Mouse (Mus musculus) ES-E14 (cell line): ENCODE measurements around the gene H3f3b. TPM values are rescaled to one million over a fixed set of nuclear protein-coding genes. Genes with fewer than 3 reads are reported as not detected.

Source experiments
- DNase-seq: peaks from one replicate; pipeline ENCODE4 v3.0.0-alpha.2; 2013; ENCODE audit warnings: low read depth, low spot score
- H3K27ac ChIP-seq: 2 replicates; pipeline ENCODE4 v1.5.1; 2012; ENCODE audit warnings: low read depth, mild to moderate bottlenecking, low read length, moderate library complexity, mixed read lengths; ENCODE audit not compliant: poor library complexity, insufficient read depth, severe bottlenecking
- H3K36me3 ChIP-seq: 2 replicates; pipeline ENCODE4 v1.6.1; 2012; ENCODE audit warnings: mild to moderate bottlenecking, low read length, moderate library complexity, mixed read lengths; ENCODE audit not compliant: control insufficient read depth, poor library complexity, insufficient read depth, severe bottlenecking
- H3K4me1 ChIP-seq, 2 experiments: fragments of 150-350 bp in 1 of 2; sonication (generic) in 1 of 2; 2 replicates each; pipeline ENCODE4 v1.6.1; 2012; ENCODE audit warnings: low read length in 2 of 2, mild to moderate bottlenecking in 1 of 2, mixed read lengths in 1 of 2; ENCODE audit not compliant: control insufficient read depth in 2 of 2, insufficient read depth in 2 of 2, poor library complexity in 1 of 2
- H3K4me3 ChIP-seq, 2 experiments: fragments of 150-350 bp in 1 of 2; sonication (generic) in 1 of 2; 2 replicates each; pipeline ENCODE4 v1.5.1; 2012; ENCODE audit warnings: low read length in 2 of 2, low read depth in 1 of 2, mild to moderate bottlenecking in 1 of 2, mixed read lengths in 1 of 2; ENCODE audit not compliant: insufficient read depth in 1 of 2, poor library complexity in 1 of 2, severe bottlenecking in 1 of 2
- H3K9ac ChIP-seq: 2 replicates; pipeline ENCODE4 v1.6.1; 2012; ENCODE audit warnings: low read depth, mild to moderate bottlenecking, low read length, mixed read lengths; ENCODE audit not compliant: poor library complexity, insufficient read depth, severe bottlenecking
- H3K9me3 ChIP-seq: fragments of 150-350 bp; sonication (generic); 2 replicates; pipeline ENCODE4 v1.6.1; 2012; ENCODE audit warnings: low read depth, mild to moderate bottlenecking, low read length; ENCODE audit not compliant: control insufficient read depth, insufficient read depth
- CHD2 ChIP-seq: IDR thresholded peaks from 2 replicates; pipeline ENCODE4 v1.6.1; 2014; ENCODE audit warnings: mild to moderate bottlenecking, low read depth, low read length, inconsistent platforms
- HCFC1 ChIP-seq: IDR thresholded peaks from 2 replicates; pipeline ENCODE4 v1.6.1; 2012; ENCODE audit warnings: low read length, inconsistent platforms, borderline replicate concordance; ENCODE audit not compliant: insufficient read depth
- MAFK ChIP-seq: IDR thresholded peaks from 2 replicates; pipeline ENCODE4 v1.6.1; 2014; ENCODE audit warnings: mild to moderate bottlenecking, low read depth, low read length, inconsistent platforms; ENCODE audit not compliant: insufficient read depth
- ZC3H11A ChIP-seq: IDR thresholded peaks from 2 replicates; pipeline ENCODE4 v1.6.1; 2012; ENCODE audit warnings: low read depth, mild to moderate bottlenecking, inconsistent platforms, low read length, borderline replicate concordance
- ZNF384 ChIP-seq: IDR thresholded peaks from 2 replicates; pipeline ENCODE4 v1.6.1; 2012; ENCODE audit warnings: low read depth, low read length, inconsistent platforms
- in situ Hi-C, 2 experiments: fragments of 600-800 bp; cut with MboI; formaldehyde crosslinking; loops; one replicate each; pipeline ENCODE4 v1.15.1; 2025; ENCODE audit warnings: low sequenced_read_pairs in 2 of 2, inconsistent platforms in 1 of 2; ENCODE audit not compliant: unreplicated experiment in 2 of 2
- total RNA-seq: library from RNA; depleted of rRNA; stranded (reverse); fragments of 300-350 nt; gene quantifications from 2 replicates; pipeline ENCODE4 v1.2.3, GENCODE M21; 2012

Gene H3f3b
- total RNA-seq, 1 experiment: 729 TPM

DNA sequence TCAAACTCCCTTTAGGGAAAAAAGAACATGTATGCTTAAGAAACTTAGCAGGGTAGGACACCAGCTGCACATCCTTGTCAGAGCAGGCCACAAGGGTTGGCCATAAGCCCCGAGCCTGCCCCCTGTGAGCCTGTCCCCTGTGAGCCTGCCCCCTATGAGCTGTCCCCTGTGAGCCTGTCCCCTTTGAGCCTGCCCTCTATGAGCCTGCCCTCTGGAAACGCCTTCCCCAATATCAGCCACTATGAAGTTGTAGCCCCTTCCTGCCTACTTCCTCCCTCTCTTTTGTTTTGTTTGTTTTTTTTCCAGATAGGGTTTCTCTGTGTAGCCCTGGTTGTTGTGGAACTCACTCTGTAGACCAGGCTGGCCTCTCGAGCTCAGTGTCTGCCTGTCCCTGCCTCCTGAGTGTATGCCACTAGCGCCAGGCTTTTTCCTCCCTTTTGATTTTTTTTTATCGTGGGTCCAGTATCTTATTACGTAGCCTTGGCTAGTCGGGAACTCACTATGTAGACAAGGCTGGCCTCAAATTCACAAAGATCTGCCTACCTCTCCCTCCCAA, 46.8 kb upstream of the H3f3b start:
- no peak overlapping the region for H3K27ac ChIP-seq
- in situ Hi-C loops: no loop called here

DNA sequence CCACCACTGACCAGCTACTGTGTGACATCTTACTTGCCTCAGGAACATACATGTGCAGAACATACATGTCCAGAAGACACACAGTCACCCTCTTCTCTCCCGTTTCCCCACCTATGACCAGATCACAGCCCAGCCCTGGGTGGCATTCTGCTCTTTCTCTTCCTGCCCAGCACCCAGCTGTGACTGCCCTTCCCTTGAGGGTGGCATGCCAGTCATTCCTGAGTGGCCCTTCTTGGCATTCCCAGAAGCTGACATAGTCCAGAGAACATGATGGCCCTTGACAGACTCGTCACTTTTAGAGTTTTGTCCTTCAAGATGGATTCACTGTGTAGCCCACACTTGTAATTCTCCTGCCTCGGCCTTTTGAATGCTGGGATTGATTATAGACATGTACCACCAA, 44.8 kb upstream of the H3f3b start:
- TF ChIP-seq MAFK: no peak
- TF ChIP-seq ZNF384: no peak
- TF ChIP-seq CHD2: no peak
- no peak for TF ChIP-seq ZC3H11A
- no peak for TF ChIP-seq HCFC1
- no peak overlapping the region for H3K4me3 ChIP-seq
- H3K27ac ChIP-seq: no peak overlapping the region
- no peak for DNase-seq
- no peak overlapping the region for H3K9ac ChIP-seq
- no peaks in the 10 kb centered on the region for H3K36me3 ChIP-seq
- H3K9me3 ChIP-seq: no peaks in the 10 kb centered on the region
- H3K4me1 ChIP-seq: peaks cover 0 to 13% of the 10 kb centered on the region in 2 experiments; a peak in 2 of 4 replicates
- in situ Hi-C loops: no loop called here

More for the DNA sequence above, 46.8 kb upstream of the H3f3b start:
- peaks cover 6 to 22% of the 10 kb centered on the region in 2 experiments for H3K4me1 ChIP-seq
- no peaks in the 10 kb centered on the region for H3K9me3 ChIP-seq
- peaks cover 4% of the 10 kb centered on the region; the same call in 1 of the 2 replicates for H3K36me3 ChIP-seq
- H3K4me3 ChIP-seq: no peak overlapping the region
- DNase-seq: no peak
- H3K9ac ChIP-seq: no peak overlapping the region
- TF ChIP-seq ZC3H11A (no peak), HCFC1 (no peak), MAFK (no peak), ZNF384 (no peak), CHD2 (no peak)

DNA sequence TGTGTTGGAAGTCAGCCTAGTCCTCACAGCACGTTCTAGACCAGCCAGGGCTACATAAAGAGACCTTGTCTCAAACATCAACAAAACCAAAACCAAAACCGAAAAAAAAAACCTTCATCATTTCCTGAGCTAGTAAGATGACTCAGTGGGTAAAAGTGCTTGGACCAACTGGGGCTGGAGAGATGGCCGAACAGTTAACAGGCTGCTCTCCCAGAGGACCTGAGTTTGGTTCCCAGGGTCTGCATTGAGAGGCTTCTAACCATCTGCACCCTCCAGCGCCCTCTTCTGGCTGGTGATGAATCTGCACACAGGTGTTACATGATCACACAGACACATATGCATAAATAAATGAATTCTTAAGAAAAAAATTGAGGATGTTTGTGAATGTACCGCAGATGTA, 43.7 kb upstream of the H3f3b start:
- no peaks in the 10 kb centered on the region for H3K36me3 ChIP-seq
- H3K27ac ChIP-seq: no peak overlapping the region
- peaks cover 0 to 9% of the 10 kb centered on the region in 2 experiments; a peak in 1 of 4 replicates for H3K4me1 ChIP-seq
- peak; percentile 79 for DNase-seq
- in situ Hi-C loops: no loop called here
- no peak overlapping the region for H3K4me3 ChIP-seq
- H3K9me3 ChIP-seq: no peaks in the 10 kb centered on the region
- TF ChIP-seq ZC3H11A: no peak
- no peak for TF ChIP-seq MAFK
- no peak for TF ChIP-seq HCFC1
- TF ChIP-seq CHD2: no peak
- no peak for TF ChIP-seq ZNF384
- H3K9ac ChIP-seq: no peak overlapping the region

DNA sequence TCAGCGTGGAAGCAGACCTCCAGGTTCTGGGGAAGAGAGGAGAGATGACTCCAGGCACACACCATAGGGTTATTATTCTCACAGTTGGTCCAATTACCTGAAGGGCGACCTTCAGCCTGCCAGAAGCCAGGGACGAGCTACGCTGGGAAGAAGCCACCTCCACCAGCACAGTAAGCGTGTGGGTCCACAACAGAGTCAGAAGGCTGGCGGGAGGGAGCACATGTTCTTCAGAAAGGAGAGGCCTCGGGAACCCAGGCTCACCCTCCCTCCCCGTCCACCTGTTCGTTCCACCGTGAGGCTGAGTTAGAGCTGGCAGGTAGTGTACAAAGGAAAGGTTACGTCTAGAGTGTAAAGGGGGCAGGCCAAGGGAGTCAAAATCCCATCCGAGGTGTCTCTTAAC, 37.6 kb upstream of the H3f3b start:
- Histone ChIP-seq H3K9ac (no peak overlapping the region), H3K36me3 (peaks cover 5% of the 10 kb centered on the region; the same call in 1 of the 2 replicates), H3K4me1 (peaks cover 0 to 2% of the 10 kb centered on the region in 2 experiments; a peak in 1 of 4 replicates), H3K4me3 (no peak overlapping the region), H3K27ac (no peak overlapping the region), H3K9me3 (no peaks in the 10 kb centered on the region)
- no peak for TF ChIP-seq ZC3H11A
- TF ChIP-seq ZNF384: no peak
- TF ChIP-seq MAFK: no peak
- no peak for TF ChIP-seq CHD2
- no peak for TF ChIP-seq HCFC1
- in situ Hi-C loops: no loop called here
- DNase-seq: no peak
